Mouse (Mus musculus) intestine, embryonic 14.5 days (tissue): ENCODE measurements at regions not wholly inside any gene's neighbourhood (a gene's known extent, or its start where the extent isn't known, plus 50 kb on each side); places are given as distances from the start of the nearest gene placed in this dataset.
A peak's percentile ranks its signal among the peaks of the same experiment; 100 is the strongest.

Source experiments
- ATAC-seq: fragments of 200-750 bp; cut with Nextera tagmentation; replicated peaks from 2 replicates; pipeline ENCODE4 v1.8.0; 2017; ENCODE audit warnings: low read depth, moderate number of reproducible peaks, moderate TSS enrichment, moderate library complexity; ENCODE audit not compliant: low FRiP score, low TSS enrichment
- DNase-seq: peaks from one replicate; pipeline ENCODE4 v3.0.0-alpha.2; 2018; ENCODE audit warnings: low spot score
- H3K27ac ChIP-seq: fragments of 300-500 bp; sonication (generic); 2 replicates; pipeline ENCODE4 v1.5.1; 2014; ENCODE audit warnings: low read depth, mild to moderate bottlenecking, control low read depth
- H3K27me3 ChIP-seq: fragments of 300-500 bp; sonication (generic); replicated peaks from 2 replicates; pipeline ENCODE4 v1.6.1; 2014; ENCODE audit warnings: low read length, control low read depth; ENCODE audit not compliant: control insufficient read depth, insufficient read depth
- H3K36me3 ChIP-seq: fragments of 300-500 bp; sonication (generic); 2 replicates; pipeline ENCODE4 v1.6.1; 2014; ENCODE audit warnings: low read length, control low read depth; ENCODE audit not compliant: control insufficient read depth, insufficient read depth
- H3K4me1 ChIP-seq: fragments of 300-500 bp; sonication (generic); replicated peaks from 2 replicates; pipeline ENCODE4 v1.6.1; 2014; ENCODE audit warnings: low read length, control low read depth, mixed read lengths; ENCODE audit not compliant: control insufficient read depth, insufficient read depth
- H3K4me2 ChIP-seq: fragments of 300-500 bp; sonication (generic); 2 replicates; pipeline ENCODE4 v1.6.1; 2014; ENCODE audit warnings: low read length
- H3K4me3 ChIP-seq: fragments of 300-500 bp; sonication (generic); 2 replicates; pipeline ENCODE4 v1.5.1; 2014; ENCODE audit warnings: low read depth, low read length, control low read depth, mixed read lengths
- H3K9ac ChIP-seq: fragments of 300-500 bp; sonication (generic); 2 replicates; pipeline ENCODE4 v1.6.1; 2014; ENCODE audit warnings: mild to moderate bottlenecking, low read length
- H3K9me3 ChIP-seq: fragments of 300-500 bp; sonication (generic); 2 replicates; pipeline ENCODE4 v1.6.1; 2016; ENCODE audit warnings: low read length, control low read depth; ENCODE audit not compliant: control insufficient read depth
- WGBS: fragments of 180-500 bp; shearing (Covaris S2); extraction: QIAGEN DNeasy Blood & Tissue Kit; methylation state at CpG from one replicate; pipeline ENCODE4 v1.1.7; 2014; 5-methylcytosine and 5-hydroxymethylcytosine counted together

DNA sequence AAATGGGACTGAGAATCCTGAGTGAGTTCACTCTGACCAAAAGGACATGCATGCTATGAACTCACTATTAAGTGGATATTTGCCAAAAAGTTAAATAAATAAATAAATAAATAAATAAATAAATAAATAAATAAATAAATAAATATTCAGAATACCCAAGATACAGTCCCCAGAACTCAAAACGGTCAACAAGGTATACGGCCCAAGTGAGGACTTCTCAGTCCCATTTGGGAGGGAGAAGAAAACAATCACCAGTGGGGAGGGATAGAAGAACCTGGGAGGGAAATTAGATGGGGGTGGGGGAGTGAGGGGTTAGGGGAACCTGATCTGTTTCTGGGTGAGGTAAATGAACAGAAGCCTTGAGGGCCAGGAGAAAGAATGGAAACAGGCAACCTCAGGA, 184.2 kb downstream of the Slitrk6 start:
- no peak overlapping the region for H3K9ac ChIP-seq
- H3K27ac ChIP-seq = no peak overlapping the region
- DNase-seq = no peak
- H3K4me3 ChIP-seq = no peak overlapping the region
- no peaks in the 10 kb centered on the region for H3K27me3 ChIP-seq
- 97% methylated on average over 2 of the region's 2 CpGs for WGBS
- no peaks in the 10 kb centered on the region for H3K4me1 ChIP-seq
- no peak overlapping the region for H3K4me2 ChIP-seq
- no peaks in the 10 kb centered on the region for H3K36me3 ChIP-seq
- no peaks in the 10 kb centered on the region for H3K9me3 ChIP-seq
- ATAC-seq = 0 out of 2 replicates have a peak, but pooled peaks have one; percentile 23

DNA sequence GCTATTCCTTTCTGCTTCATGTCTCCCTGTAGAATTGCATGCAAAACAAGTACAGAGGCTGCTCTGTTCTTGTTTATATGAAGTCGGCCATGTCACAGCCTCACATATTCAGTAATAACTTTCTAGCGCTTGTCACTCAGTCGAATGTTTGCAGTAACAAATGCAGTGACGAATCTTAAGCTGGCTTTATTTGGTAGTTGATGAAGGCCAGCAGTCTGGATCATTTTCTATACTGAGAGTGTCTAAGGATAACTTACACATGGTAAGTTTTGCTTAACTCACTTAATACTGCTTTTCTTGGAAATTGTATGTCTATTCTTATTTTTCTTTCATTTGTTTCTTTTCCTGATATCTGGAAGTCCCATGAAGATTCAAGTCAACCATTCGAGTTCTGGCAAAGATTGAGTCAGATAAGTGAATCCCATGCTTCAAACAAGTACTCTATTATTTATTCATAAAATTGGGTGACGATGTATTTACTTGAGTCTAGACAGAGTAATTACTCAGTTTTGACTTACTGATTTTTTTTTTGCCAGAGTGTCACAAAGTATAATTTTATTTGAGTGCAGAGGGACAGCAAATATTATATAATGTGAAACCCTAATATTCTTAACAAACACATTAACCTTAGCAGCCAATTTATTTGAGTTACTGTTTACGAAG, 189.0 kb downstream of the Slitrk6 start:
- Histone ChIP-seq H3K9ac (no peak overlapping the region), H3K4me1 (no peaks in the 10 kb centered on the region), H3K27ac (no peak overlapping the region), H3K9me3 (no peaks in the 10 kb centered on the region), H3K4me2 (no peak overlapping the region), H3K27me3 (no peaks in the 10 kb centered on the region), H3K4me3 (no peak overlapping the region), H3K36me3 (no peaks in the 10 kb centered on the region)
- ATAC-seq = no peak
- no peak for DNase-seq
- WGBS = 48% methylated on average over 7 of the region's 7 CpGs

DNA sequence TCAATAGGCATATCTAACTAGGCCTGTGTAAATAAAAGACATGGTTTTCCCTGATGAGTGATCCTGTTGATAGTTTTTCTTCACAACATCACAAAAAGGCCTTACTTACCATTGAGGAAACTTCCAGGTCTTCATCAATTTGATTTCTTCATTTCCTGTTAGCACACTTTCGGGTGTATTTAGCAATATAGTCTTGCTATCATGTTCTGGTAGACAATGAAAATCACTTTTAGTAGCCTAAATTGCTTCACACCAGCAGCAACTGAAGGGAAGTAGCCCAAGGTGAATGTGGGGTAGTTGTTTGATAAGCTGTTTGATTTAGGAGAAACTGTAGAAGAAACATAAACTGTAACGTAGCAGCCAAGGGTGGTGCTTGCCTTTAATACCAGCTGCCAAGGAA, 190.3 kb downstream of the Slitrk6 start:
- no peaks in the 10 kb centered on the region for H3K27me3 ChIP-seq
- WGBS = 71% methylated on average over 2 of the region's 2 CpGs

DNA sequence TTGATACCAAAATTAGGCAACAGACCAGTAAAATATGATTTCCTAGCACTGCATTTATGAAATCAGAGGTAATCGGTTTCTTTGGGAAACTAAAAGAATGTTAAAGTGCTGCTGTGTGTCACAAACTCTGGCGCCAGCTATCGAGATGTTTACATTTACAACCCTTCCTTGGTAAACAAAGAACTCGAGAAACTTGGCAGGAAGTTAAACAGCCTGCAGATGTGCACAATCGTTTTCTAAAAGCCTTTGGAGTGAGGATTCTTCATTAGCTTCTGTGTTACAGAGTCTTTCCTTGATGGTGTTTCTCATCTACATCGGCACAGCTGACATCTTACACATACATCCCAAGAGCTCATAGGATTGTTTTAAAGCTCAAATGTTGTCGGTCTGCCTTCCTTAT, 209.7 kb downstream of the Slitrk6 start:
- H3K27ac ChIP-seq = no peak overlapping the region
- no peak overlapping the region for H3K9ac ChIP-seq
- H3K36me3 ChIP-seq = no peaks in the 10 kb centered on the region
- no peaks in the 10 kb centered on the region for H3K9me3 ChIP-seq
- no peaks in the 10 kb centered on the region for H3K4me1 ChIP-seq
- no peak overlapping the region for H3K4me3 ChIP-seq
- ATAC-seq (no peak), DNase-seq (no peak)
- no peak overlapping the region; the same call in 1 of the 2 replicates for H3K4me2 ChIP-seq
- no peaks in the 10 kb centered on the region for H3K27me3 ChIP-seq
- 23% methylated on average over 7 of the region's 7 CpGs for WGBS

More for the DNA sequence above, 190.3 kb downstream of the Slitrk6 start:
- no peak overlapping the region for H3K9ac ChIP-seq
- DNase-seq (no peak), ATAC-seq (no peak)
- H3K27ac ChIP-seq = no peak overlapping the region
- H3K4me1 ChIP-seq = no peaks in the 10 kb centered on the region
- H3K9me3 ChIP-seq = no peaks in the 10 kb centered on the region
- H3K4me2 ChIP-seq = no peak overlapping the region
- H3K36me3 ChIP-seq = no peaks in the 10 kb centered on the region
- H3K4me3 ChIP-seq = no peak overlapping the region

DNA sequence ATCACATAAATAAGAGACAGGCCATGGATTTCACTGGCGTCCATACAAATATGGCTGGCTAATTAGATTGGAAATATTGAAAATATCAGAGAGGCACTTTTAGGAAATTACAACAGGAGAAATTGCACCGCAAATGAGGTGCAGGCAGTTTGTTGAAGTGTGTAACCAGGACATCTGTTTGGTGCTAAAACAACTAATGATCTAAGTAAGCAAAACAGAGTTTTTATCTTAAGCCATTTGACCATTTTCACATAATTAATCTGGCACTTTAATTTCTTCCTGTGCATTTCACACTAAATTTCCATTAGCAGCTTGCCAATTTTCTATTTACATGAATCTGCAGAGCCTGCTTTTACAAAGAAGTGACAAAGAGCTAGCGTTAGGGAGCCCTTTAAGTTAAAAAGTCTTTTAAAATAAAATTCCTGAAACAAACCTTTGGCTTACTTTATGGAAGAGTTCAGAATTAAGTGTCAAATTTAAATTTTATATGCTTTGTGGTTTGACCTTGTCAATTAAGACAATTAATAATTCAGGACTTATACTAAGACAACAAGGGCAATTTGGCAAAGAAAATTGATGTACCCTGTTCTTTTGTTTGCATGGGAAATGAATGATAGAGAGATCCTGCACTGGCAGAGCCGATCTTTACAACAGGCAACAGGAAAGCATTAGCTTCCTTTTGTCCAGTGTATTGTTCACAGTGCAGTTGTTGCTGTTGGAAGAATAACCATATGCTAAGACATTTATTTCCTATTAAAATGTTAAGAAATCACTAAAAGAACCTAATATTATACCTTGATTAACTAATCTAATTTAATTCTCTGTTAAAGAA, 211.4 kb downstream of the Slitrk6 start:
- ATAC-seq (no peak), DNase-seq (no peak)
- Histone ChIP-seq H3K27ac (peak overlapping the region; percentile 16; the same call in 1 of the 2 replicates), H3K4me1 (no peaks in the 10 kb centered on the region), H3K4me3 (no peak overlapping the region), H3K36me3 (no peaks in the 10 kb centered on the region), H3K4me2 (no peak overlapping the region), H3K27me3 (no peaks in the 10 kb centered on the region), H3K9me3 (no peaks in the 10 kb centered on the region), H3K9ac (no peak overlapping the region)
- WGBS = 51% methylated on average over 4 of the region's 4 CpGs

DNA sequence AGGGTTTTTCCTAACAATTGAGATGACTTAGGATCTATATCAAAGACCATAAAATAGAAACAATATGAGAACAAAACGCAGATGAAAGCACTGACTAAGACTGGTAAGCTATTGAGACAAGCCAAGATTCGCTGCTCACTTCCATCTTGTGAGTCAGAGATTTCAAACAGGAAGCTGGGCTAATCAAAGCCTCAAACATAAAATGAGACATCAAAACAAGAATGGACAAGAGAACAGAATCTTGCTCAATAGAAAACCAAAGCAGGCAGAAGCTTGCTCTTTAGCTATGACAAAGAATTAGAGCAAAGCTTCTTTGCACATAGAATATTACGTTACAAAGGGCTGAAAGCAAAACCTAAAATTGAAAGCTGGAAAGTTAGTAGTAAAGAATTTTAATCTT, 227.6 kb downstream of the Slitrk6 start:
- ATAC-seq (no peak), DNase-seq (no peak)
- H3K27me3 ChIP-seq = no peaks in the 10 kb centered on the region
- 78% methylated on average over 3 of the region's 3 CpGs for WGBS
- no peak overlapping the region for H3K27ac ChIP-seq
- no peaks in the 10 kb centered on the region for H3K36me3 ChIP-seq
- H3K9ac ChIP-seq = no peak overlapping the region
- H3K4me2 ChIP-seq = no peak overlapping the region
- no peak overlapping the region for H3K4me3 ChIP-seq
- H3K9me3 ChIP-seq = no peaks in the 10 kb centered on the region
- H3K4me1 ChIP-seq = no peaks in the 10 kb centered on the region

DNA sequence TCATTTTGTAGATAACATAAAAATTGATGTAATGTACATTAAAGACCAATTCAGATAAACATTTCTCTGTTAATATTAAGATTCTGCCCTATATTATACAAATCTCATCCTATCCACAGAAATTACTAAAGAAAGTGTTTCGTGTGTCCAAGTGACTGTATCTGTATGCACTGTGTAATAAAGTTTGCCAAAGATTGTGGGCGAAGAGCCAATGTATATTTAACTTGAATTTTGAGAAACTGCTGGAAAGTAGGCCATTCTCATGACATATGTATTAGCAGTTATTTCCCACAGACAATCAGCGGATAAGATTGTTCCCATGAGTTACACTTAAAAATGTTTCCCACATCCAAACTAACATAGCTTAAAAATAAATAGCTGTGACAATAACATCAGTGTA, 269.9 kb downstream of the Slitrk6 start:
- H3K9me3 ChIP-seq = no peaks in the 10 kb centered on the region
- no peaks in the 10 kb centered on the region for H3K4me1 ChIP-seq
- H3K9ac ChIP-seq = no peak overlapping the region
- H3K27ac ChIP-seq = no peak overlapping the region
- DNase-seq (no peak), ATAC-seq (no peak)
- no peak overlapping the region for H3K4me2 ChIP-seq
- no peaks in the 10 kb centered on the region for H3K36me3 ChIP-seq
- no peak overlapping the region for H3K4me3 ChIP-seq
- WGBS = 46% methylated on average over 3 of the region's 3 CpGs
- H3K27me3 ChIP-seq = no peaks in the 10 kb centered on the region

DNA sequence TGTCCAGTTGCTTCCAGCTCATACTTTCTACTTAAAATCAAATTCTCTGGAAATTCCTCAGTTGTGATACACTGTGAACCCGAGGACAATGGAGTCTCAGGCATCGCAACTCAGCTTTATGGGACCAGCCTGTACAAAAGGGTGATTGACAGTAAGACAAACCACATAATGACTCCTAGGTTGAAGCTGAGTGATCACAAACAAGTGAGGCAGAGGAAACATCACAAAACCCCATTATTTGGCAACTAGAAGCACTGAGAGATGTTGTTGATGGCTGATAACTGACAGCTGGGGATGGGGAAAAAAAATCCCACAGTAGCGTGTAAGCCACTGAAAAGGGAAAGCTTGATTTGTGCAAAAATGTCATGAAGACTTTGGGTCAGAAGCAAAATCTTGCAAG, 282.2 kb downstream of the Slitrk6 start:
- H3K36me3 ChIP-seq = no peaks in the 10 kb centered on the region
- no peak overlapping the region for H3K9ac ChIP-seq
- no peaks in the 10 kb centered on the region for H3K27me3 ChIP-seq
- DNase-seq = no peak
- 80% methylated on average over 3 of the region's 3 CpGs for WGBS
- H3K4me1 ChIP-seq = no peaks in the 10 kb centered on the region
- no peak overlapping the region for H3K4me2 ChIP-seq
- ATAC-seq = 0 out of 2 replicates have a peak, but pooled peaks have one; percentile 60
- no peaks in the 10 kb centered on the region for H3K9me3 ChIP-seq
- H3K27ac ChIP-seq = no peak overlapping the region
- H3K4me3 ChIP-seq = no peak overlapping the region
